Mouse (Mus musculus): ENCODE data around the gene Scarf1. TPM values are rescaled to one million over a fixed set of nuclear protein-coding genes. Genes with fewer than 3 reads are reported as not detected.

Scarf1 gene
- total and polyA plus RNA-seq, 3 experiments: 0.15 to 0.28 TPM; not detected in 1

DNA sequence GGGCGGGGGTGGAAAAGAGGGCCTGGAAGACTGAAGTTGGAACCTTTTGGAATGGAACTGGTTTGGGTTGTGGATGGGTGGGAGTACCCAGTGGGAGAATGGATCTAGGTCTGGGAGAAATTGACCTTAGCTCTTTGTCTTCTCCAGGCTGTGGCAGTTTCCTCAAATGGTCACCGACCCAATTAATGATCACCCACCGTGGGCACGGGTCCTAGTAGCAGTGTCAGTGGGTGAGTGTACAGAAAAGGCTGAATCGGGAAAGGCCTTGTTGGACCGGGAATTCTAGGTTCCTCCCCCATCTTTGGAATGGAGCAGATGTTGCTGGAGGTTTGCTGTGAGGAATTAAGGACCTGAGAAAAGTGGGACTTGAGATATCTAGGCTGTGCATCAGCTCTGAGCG is 44.9 kb upstream of the Scarf1 start:
- Histone ChIP-seq H3K36me3 (ENCODE audit: control insufficient read depth in 1 of 2, insufficient read depth in 2 of 2, low read length in 2 of 2) (peaks cover 0 to 18% of the 10 kb centered on the region in 2 experiments; a peak in 2 of 4 replicates), H3K4me3 (ENCODE audit: control insufficient read depth in 1 of 2, insufficient read depth in 1 of 2, low read depth in 2 of 2, low read length in 2 of 2) (no peak overlapping the region), H3K9ac (ENCODE audit: control insufficient read depth, low read depth, low read length, poor library complexity, severe bottlenecking) (no peak overlapping the region), H3K27ac (ENCODE audit: control insufficient read depth, low read depth, low read length) (no peak overlapping the region), H3K79me2 (ENCODE audit: control insufficient read depth, insufficient read depth, low read length, poor library complexity) (no peaks in the 10 kb centered on the region), H3K9me3 (replicated peaks; ENCODE audit: insufficient read depth, low read length) (no peaks in the 10 kb centered on the region), H3K27me3 (ENCODE audit: control insufficient read depth in 1 of 2, insufficient read depth in 2 of 2, low read length in 2 of 2) (no peaks in the 10 kb centered on the region), H3K4me1 (ENCODE audit: control insufficient read depth in 1 of 2, insufficient read depth in 2 of 2, low read length in 2 of 2) (peaks cover 3 to 24% of the 10 kb centered on the region in 2 experiments)
- TF ChIP-seq ELF1 (IDR thresholded peaks at IDR 0.05; ENCODE audit: low read depth, low read length) (no peak), POLR2AphosphoS2 (IDR thresholded peaks at IDR 0.05; ENCODE audit: low read length) (no peak), POLR2A (IDR thresholded peaks at IDR 0.05; ENCODE audit: control insufficient read depth in 1 of 2, insufficient read depth in 1 of 2, low read depth in 1 of 2, low read length in 2 of 2, poor library complexity in 1 of 2) (no peak), BHLHE40 (IDR thresholded peaks at IDR 0.05; ENCODE audit: borderline replicate concordance, low read depth, low read length) (no peak), MEF2A (IDR thresholded peaks at IDR 0.05; ENCODE audit: extremely low read depth, insufficient replicate concordance, low read depth, low read length, poor library complexity, severe bottlenecking) (no peak), NELFE (IDR thresholded peaks at IDR 0.05; ENCODE audit: low read depth, low read length) (no peak), HCFC1 (IDR thresholded peaks at IDR 0.05; ENCODE audit: low read depth, low read length) (no peak), SMC3 (IDR thresholded peaks at IDR 0.05; ENCODE audit: low read depth, low read length) (no peak), GABPA (IDR thresholded peaks at IDR 0.05; ENCODE audit: low read depth, low read length) (no peak), RAD21 (IDR thresholded peaks at IDR 0.05; ENCODE audit: low read depth, low read length) (no peak), KAT2A (conservative IDR thresholded peaks at IDR 0.05; ENCODE audit: low read depth, low read length) (no peak), NRF1 (IDR thresholded peaks at IDR 0.05; ENCODE audit: insufficient read depth, low read depth, low read length, poor library complexity, severe bottlenecking) (no peak), ZKSCAN1 (IDR thresholded peaks at IDR 0.05; ENCODE audit: low read depth, low read length) (no peak), MXI1 (IDR thresholded peaks at IDR 0.05; ENCODE audit: low read depth, low read length) (no peak), E2F4 (IDR thresholded peaks at IDR 0.05; ENCODE audit: borderline replicate concordance, low read depth, low read length) (no peak), EP300 (IDR thresholded peaks at IDR 0.05; ENCODE audit: low read depth in 1 of 2, low read length in 2 of 2) (no peak), TBP (IDR thresholded peaks at IDR 0.05; ENCODE audit: low read depth, low read length) (no peak), MAFK (IDR thresholded peaks at IDR 0.05; ENCODE audit: borderline replicate concordance, low read depth, low read length) (no peak), TAL1 (IDR thresholded peaks at IDR 0.05; ENCODE audit: low read length) (no peak)
- no peak for DNase-seq (ENCODE audit: low read depth, low spot score)

DNA sequence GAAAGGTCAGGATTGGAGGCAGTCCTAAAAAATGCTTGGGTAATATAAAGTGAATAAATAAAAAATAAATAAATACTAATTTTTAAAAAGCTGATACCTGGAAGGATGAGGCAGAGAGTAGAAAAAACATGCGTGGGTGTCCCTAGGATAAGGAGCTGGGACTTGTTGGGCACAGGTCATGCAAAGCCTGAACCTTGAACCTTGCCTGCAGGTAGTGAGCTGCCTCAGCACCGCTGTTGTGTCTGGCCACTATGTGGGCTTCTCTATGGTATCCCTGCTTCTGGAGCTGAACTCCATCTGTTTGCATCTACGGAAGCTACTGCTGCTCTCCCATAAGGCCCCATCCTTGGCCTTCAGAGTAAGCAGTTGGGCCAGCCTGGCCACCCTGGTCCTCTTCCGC is 44.1 kb upstream of the Scarf1 start:
- Histone ChIP-seq H3K9me3 (replicated peaks; ENCODE audit: insufficient read depth, low read length) (no peaks in the 10 kb centered on the region), H3K79me2 (ENCODE audit: control insufficient read depth, insufficient read depth, low read length, poor library complexity) (no peaks in the 10 kb centered on the region), H3K4me3 (ENCODE audit: control insufficient read depth in 1 of 2, insufficient read depth in 1 of 2, low read depth in 2 of 2, low read length in 2 of 2) (no peak overlapping the region), H3K36me3 (ENCODE audit: control insufficient read depth in 1 of 2, insufficient read depth in 2 of 2, low read length in 2 of 2) (peaks cover 0 to 16% of the 10 kb centered on the region in 2 experiments; a peak in 2 of 4 replicates), H3K27me3 (ENCODE audit: control insufficient read depth in 1 of 2, insufficient read depth in 2 of 2, low read length in 2 of 2) (no peaks in the 10 kb centered on the region), H3K27ac (ENCODE audit: control insufficient read depth, low read depth, low read length) (no peak overlapping the region), H3K9ac (ENCODE audit: control insufficient read depth, low read depth, low read length, poor library complexity, severe bottlenecking) (no peak overlapping the region), H3K4me1 (ENCODE audit: control insufficient read depth in 1 of 2, insufficient read depth in 2 of 2, low read length in 2 of 2) (peaks cover 3 to 20% of the 10 kb centered on the region in 2 experiments)
- no peak for DNase-seq (ENCODE audit: low read depth, low spot score)
- TF ChIP-seq RAD21 (IDR thresholded peaks at IDR 0.05; ENCODE audit: low read depth, low read length) (no peak), SIN3A (IDR thresholded peaks at IDR 0.05; ENCODE audit: low read length) (no peak), CTCF (IDR thresholded peaks at IDR 0.05 in 2 of 3, conservative IDR thresholded peaks at IDR 0.05 in 1 of 3; ENCODE audit: control insufficient read depth in 1 of 3, insufficient read depth in 1 of 3, low read depth in 2 of 3, low read length in 3 of 3, poor library complexity in 1 of 3, severe bottlenecking in 1 of 3) (no peak), RCOR1 (IDR thresholded peaks at IDR 0.05; ENCODE audit: low read depth, low read length) (no peak), MXI1 (IDR thresholded peaks at IDR 0.05; ENCODE audit: low read depth, low read length) (no peak), POLR2AphosphoS2 (IDR thresholded peaks at IDR 0.05; ENCODE audit: low read length) (no peak), MYC (IDR thresholded peaks at IDR 0.05; ENCODE audit: low read depth, low read length) (no peak)

Data from MEL (cell line).